Mouse (Mus musculus) megakaryocyte, embryonic 14.5 days (primary cell): ENCODE data around the gene Crybb2.

ENCODE experiments used
- FLI1 ChIP-seq: IDR thresholded peaks from 2 replicates; pipeline ENCODE4 v1.6.1; 2012; ENCODE audit warnings: low read length, inconsistent platforms, mixed read lengths
- GATA1 ChIP-seq: IDR thresholded peaks from 3 replicates; pipeline ENCODE4 v1.6.1; 2012; ENCODE audit warnings: mixed read lengths, low read length, inconsistent platforms, borderline replicate concordance

- no peak for TF ChIP-seq GATA1
- no peak for TF ChIP-seq FLI1
Measured at GRCm38 (mm10) chr5:113078686-113079085, 8.8 kb upstream of the Crybb2 start.
